Mouse (Mus musculus) midbrain, postnatal 0 days (tissue): ENCODE results near the gene Cma2. TPM values are rescaled to one million over a fixed set of nuclear protein-coding genes. Genes with fewer than 3 reads are reported as not detected.
"Not testable (repeated sequence)": the region's sequence is repeated elsewhere in the genome, so short reads cannot be mapped to it uniquely, and the experiment has no call there.

ENCODE experiments used
- ATAC-seq: fragments of 200-750 bp; cut with Nextera tagmentation; 2 replicates; pipeline ENCODE4 v1.8.0; 2017; ENCODE audit warnings: moderate number of reproducible peaks, mild to moderate bottlenecking, moderate TSS enrichment, moderate library complexity; ENCODE audit not compliant: low FRiP score
- DNase-seq: peaks from one replicate; pipeline ENCODE4 v3.0.0-alpha.2; 2015; ENCODE audit warnings: low spot score
- H3K27ac ChIP-seq: fragments of 300-500 bp; sonication (generic); 2 replicates; pipeline ENCODE4 v1.5.1; 2014; ENCODE audit warnings: low read depth, mild to moderate bottlenecking, low read length, mixed read lengths
- H3K27me3 ChIP-seq: fragments of 300-500 bp; sonication (generic); 2 replicates; pipeline ENCODE4 v1.6.1; 2014; ENCODE audit warnings: low read length, control low read depth, mixed read lengths; ENCODE audit not compliant: insufficient read depth
- H3K36me3 ChIP-seq: fragments of 300-500 bp; sonication (generic); 2 replicates; pipeline ENCODE4 v1.6.1; 2014; ENCODE audit warnings: low read length, control low read depth, mixed read lengths; ENCODE audit not compliant: insufficient read depth
- H3K4me1 ChIP-seq: fragments of 300-500 bp; sonication (generic); 2 replicates; pipeline ENCODE4 v1.6.1; 2014; ENCODE audit warnings: mild to moderate bottlenecking, control low read depth, antibody characterized with exemption, low read length, mixed read lengths; ENCODE audit not compliant: insufficient read depth
- H3K4me2 ChIP-seq: fragments of 300-500 bp; sonication (generic); 2 replicates; pipeline ENCODE4 v1.6.1; 2014; ENCODE audit warnings: low read depth, mild to moderate bottlenecking, low read length, mixed read lengths; ENCODE audit not compliant: poor library complexity, severe bottlenecking
- H3K4me3 ChIP-seq: fragments of 300-500 bp; sonication (generic); 2 replicates; pipeline ENCODE4 v1.5.1; 2014; ENCODE audit warnings: low read depth, mild to moderate bottlenecking, low read length, moderate library complexity
- H3K9ac ChIP-seq: fragments of 300-500 bp; sonication (generic); replicated peaks from 2 replicates; pipeline ENCODE4 v1.6.1; 2014; ENCODE audit warnings: mild to moderate bottlenecking, low read length, moderate library complexity, mixed read lengths; ENCODE audit not compliant: poor library complexity, severe bottlenecking
- H3K9me3 ChIP-seq: fragments of 300-500 bp; sonication (generic); 2 replicates; pipeline ENCODE4 v1.6.1; 2016; ENCODE audit warnings: low read length, control low read depth
- CTCF ChIP-seq: IDR thresholded peaks from 2 replicates; pipeline ENCODE4 v1.5.1; 2016; ENCODE audit warnings: antibody characterized with exemption, mild to moderate bottlenecking
- WGBS: fragments of 180-500 bp; shearing (Covaris S2); extraction: QIAGEN DNeasy Blood & Tissue Kit; methylation state at CpG from one replicate; pipeline ENCODE4 v1.1.7; 2014; 5-methylcytosine and 5-hydroxymethylcytosine counted together
- polyA plus RNA-seq: library from polyadenylated mRNA; unstranded; fragments of >200 nt; fragmentation: Nextera tagmentation; extraction: Ambion mirVana; gene quantifications from 2 replicates; pipeline ENCODE4 v1.2.1, GENCODE M21; 2015
- total RNA-seq: library from RNA; depleted of rRNA; stranded (reverse); fragments of >200 nt; gene quantifications from 2 replicates; pipeline ENCODE4 v1.2.3, GENCODE M21; 2014

The Cma2 gene
- total and polyA plus RNA-seq, 2 experiments from 2014 or later, result not detected

- H3K27me3 ChIP-seq, result no peaks in the 10 kb centered on the region
- H3K27ac ChIP-seq, result no peak overlapping the region
- no peak overlapping the region for H3K9ac ChIP-seq
- H3K4me3 ChIP-seq, result no peak overlapping the region
- no peak for ATAC-seq
- H3K4me1 ChIP-seq, result no peaks in the 10 kb centered on the region
- no peaks in the 10 kb centered on the region for H3K36me3 ChIP-seq
- H3K9me3 ChIP-seq, result no peaks in the 10 kb centered on the region
- no peak overlapping the region for H3K4me2 ChIP-seq
- WGBS, result 91% methylated on average over 2 of the region's 2 CpGs
- no peak for TF ChIP-seq CTCF
- no peak for DNase-seq
Measured at GRCm38 (mm10) chr14:55946269-55946969, 4.4 kb upstream of the Cma2 start.

- Histone ChIP-seq H3K4me3 (no peak overlapping the region), H3K36me3 (no peaks in the 10 kb centered on the region), H3K27ac (no peak overlapping the region), H3K4me2 (no peak overlapping the region), H3K4me1 (no peaks in the 10 kb centered on the region), H3K9me3 (no peaks in the 10 kb centered on the region), H3K27me3 (no peaks in the 10 kb centered on the region), H3K9ac (no peak overlapping the region)
- WGBS, result 7% methylated on average over 1 of the region's 1 CpGs
- ATAC-seq (no peak), DNase-seq (peak; percentile 4)
- no peak for TF ChIP-seq CTCF
Measured at GRCm38 (mm10) chr14:55963263-55963662, 12.5 kb downstream of the Cma2 start.

DNA sequence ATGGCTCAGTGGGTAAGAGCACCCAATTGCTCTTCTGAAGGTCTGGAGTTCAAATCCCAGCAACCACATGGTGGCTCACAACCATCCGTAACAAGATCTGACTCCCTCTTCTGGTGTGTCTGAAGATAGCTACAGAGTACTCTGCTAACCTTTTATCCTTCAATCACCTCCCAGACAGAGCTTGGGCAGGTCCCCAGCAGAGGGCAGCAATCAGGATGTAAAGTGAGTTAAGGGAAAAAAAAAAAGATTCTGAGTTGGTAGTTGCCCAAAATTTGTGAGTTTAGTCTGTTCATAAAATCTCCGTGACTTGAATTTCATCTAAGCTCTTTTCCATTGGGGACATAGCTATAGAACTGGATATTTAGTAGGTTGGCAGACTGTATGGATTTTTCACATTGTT, 13.1 kb downstream of the Cma2 start:
- H3K9ac ChIP-seq, DNase-seq, ATAC-seq, H3K4me1 ChIP-seq, H3K36me3 ChIP-seq, H3K27ac ChIP-seq, H3K9me3 ChIP-seq, H3K27me3 ChIP-seq, H3K4me2 ChIP-seq, H3K4me3 ChIP-seq: not testable (repeated sequence)
- 63% methylated on average over 2 of the region's 2 CpGs for WGBS
- peak; percentile 39 for TF ChIP-seq CTCF

DNA sequence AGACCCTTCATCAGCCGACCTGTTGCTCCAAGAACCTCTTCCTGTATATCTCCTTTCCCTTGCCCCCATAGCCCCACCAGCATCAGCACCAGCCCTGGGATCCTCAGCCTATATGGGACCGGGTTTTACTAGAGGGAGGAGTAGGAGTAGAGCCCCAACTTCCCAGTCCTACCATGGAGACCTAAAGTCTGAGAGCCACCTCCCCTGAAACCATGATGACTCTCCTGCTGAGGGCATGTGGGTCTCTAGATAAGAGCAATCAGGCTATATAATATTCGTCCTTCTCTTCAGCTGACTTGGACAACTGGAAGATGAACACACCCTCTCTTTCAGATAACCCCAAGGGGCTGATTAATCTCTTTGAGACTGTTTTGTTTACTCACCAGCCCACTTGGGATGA, 36.7 kb downstream of the Cma2 start:
- not testable (repeated sequence) for H3K4me1 ChIP-seq, H3K27ac ChIP-seq, H3K9me3 ChIP-seq, H3K27me3 ChIP-seq, H3K4me2 ChIP-seq, ATAC-seq, DNase-seq, H3K9ac ChIP-seq, H3K4me3 ChIP-seq, H3K36me3 ChIP-seq
- 75% methylated on average over 1 of the region's 3 CpGs for WGBS

DNA sequence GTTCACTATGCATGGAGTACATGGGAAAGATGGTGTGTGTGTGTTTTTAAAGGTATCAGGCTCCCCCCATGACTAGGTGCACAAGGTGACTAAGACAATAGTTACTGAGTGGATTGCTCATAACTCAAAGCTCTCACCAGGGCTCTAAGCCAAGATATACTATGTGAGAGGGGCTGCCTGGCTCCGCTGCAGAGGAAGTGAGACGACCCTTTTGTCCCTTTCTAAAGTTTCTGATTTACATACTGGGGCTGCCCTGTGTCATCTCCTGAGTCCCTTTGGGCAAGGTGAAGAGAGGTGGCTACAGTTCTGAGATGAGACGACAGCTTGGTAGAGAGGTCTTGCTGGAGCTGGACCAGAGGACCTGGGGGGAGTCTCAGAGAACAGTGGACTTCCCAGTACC, 62.4 kb downstream of the Cma2 start:
- Histone ChIP-seq H3K36me3 (no peaks in the 10 kb centered on the region), H3K27ac (no peak overlapping the region), H3K4me2 (no peak overlapping the region), H3K4me1 (no peaks in the 10 kb centered on the region), H3K4me3 (no peak overlapping the region), H3K9ac (no peak overlapping the region), H3K9me3 (no peaks in the 10 kb centered on the region), H3K27me3 (no peaks in the 10 kb centered on the region)
- no peak for TF ChIP-seq CTCF
- DNase-seq (no peak), ATAC-seq (no peak)
- 63% methylated on average over 3 of the region's 3 CpGs for WGBS

DNA sequence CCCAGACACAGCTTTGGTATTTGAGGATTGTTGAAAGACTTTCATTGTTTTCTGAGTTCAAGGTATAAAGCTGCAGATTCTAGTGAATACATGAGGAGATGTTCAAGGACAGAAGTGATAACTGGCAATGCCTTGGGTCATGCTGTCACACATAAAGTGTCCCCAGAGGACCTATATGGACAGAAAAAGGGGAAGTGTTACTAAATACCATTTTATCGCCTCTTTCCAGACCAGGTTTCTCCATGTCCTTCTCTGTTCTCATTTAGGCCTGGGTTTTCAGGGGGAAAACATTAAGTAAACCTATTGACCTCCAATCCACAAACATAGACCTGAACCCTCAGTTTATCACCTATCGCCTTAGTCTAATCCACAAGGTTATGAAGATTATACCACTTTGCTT, 63.1 kb downstream of the Cma2 start:
- Histone ChIP-seq H3K9ac (no peak overlapping the region), H3K36me3 (no peaks in the 10 kb centered on the region), H3K27ac (no peak overlapping the region), H3K4me1 (no peaks in the 10 kb centered on the region), H3K27me3 (no peaks in the 10 kb centered on the region), H3K4me2 (no peak overlapping the region), H3K9me3 (no peaks in the 10 kb centered on the region), H3K4me3 (no peak overlapping the region)
- ATAC-seq (no peak), DNase-seq (no peak)
- no peak for TF ChIP-seq CTCF
- 87% methylated on average over 2 of the region's 2 CpGs for WGBS

- H3K4me3 ChIP-seq, H3K9ac ChIP-seq, DNase-seq, H3K4me2 ChIP-seq, H3K4me1 ChIP-seq, H3K36me3 ChIP-seq, ATAC-seq, H3K9me3 ChIP-seq, H3K27me3 ChIP-seq, H3K27ac ChIP-seq: not testable (repeated sequence)
- WGBS, result 85% methylated on average over 3 of the region's 3 CpGs
Measured at GRCm38 (mm10) chr14:56017671-56018070, 66.9 kb downstream of the Cma2 start, which contains the start of gene Mcpt1. Mcpt1 (plus strand) TSS chr14:56017971.
